Mouse (Mus musculus): ENCODE measurements around the gene Adpgk.
A peak's percentile ranks its signal among the peaks of the same experiment; 100 is the strongest.

Gene Adpgk

GRCm38 (mm10) chr9:59290957-59291687 is at the start of gene Adpgk:
TSS of gene Adpgk (plus strand) at chr9:59291558.
- peak; percentile 99 for DNase-seq (ENCODE audit: low spot score)

- DNase-seq (ENCODE audit: low spot score): no peak
Observed at GRCm38 (mm10) chr9:59245181-59245580, 46.2 kb upstream of the Adpgk start.

- no peak for DNase-seq (ENCODE audit: low spot score)
Observed at GRCm38 (mm10) chr9:59246456-59247029, 44.8 kb upstream of the Adpgk start.

- DNase-seq (ENCODE audit: low spot score): no peak
Observed at GRCm38 (mm10) chr9:59249359-59249758, 42.0 kb upstream of the Adpgk start.

- no peak for DNase-seq (ENCODE audit: low spot score)
Observed at GRCm38 (mm10) chr9:59250272-59250671, 41.1 kb upstream of the Adpgk start.

- DNase-seq (ENCODE audit: low spot score): no peak
Observed at GRCm38 (mm10) chr9:59254716-59255421, 36.5 kb upstream of the Adpgk start.

- no peak for DNase-seq (ENCODE audit: low spot score)
Observed at GRCm38 (mm10) chr9:59259806-59260454, 31.4 kb upstream of the Adpgk start.

- no peak for DNase-seq (ENCODE audit: low spot score)
Observed at GRCm38 (mm10) chr9:59266332-59266731, 25.0 kb upstream of the Adpgk start.

- no peak for DNase-seq (ENCODE audit: low spot score)
Observed at GRCm38 (mm10) chr9:59269728-59270127, 21.6 kb upstream of the Adpgk start.

GRCm38 (mm10) chr9:59271081-59271480 is 20.3 kb upstream of the Adpgk start:
- DNase-seq (ENCODE audit: low spot score): no peak

- no peak for DNase-seq (ENCODE audit: low spot score)
Observed at GRCm38 (mm10) chr9:59271711-59272110, 19.6 kb upstream of the Adpgk start.

- DNase-seq (ENCODE audit: low spot score): no peak
Observed at GRCm38 (mm10) chr9:59273199-59273598, 18.2 kb upstream of the Adpgk start.

- DNase-seq (ENCODE audit: low spot score): no peak
Observed at GRCm38 (mm10) chr9:59274846-59275455, 16.4 kb upstream of the Adpgk start.

GRCm38 (mm10) chr9:59278199-59278598 is 13.2 kb upstream of the Adpgk start:
- DNase-seq (ENCODE audit: low spot score): no peak

- no peak for DNase-seq (ENCODE audit: low spot score)
Observed at GRCm38 (mm10) chr9:59278694-59279093, 12.7 kb upstream of the Adpgk start.

GRCm38 (mm10) chr9:59280888-59281287 is 10.5 kb upstream of the Adpgk start:
- no peak for DNase-seq (ENCODE audit: low spot score)

- DNase-seq (ENCODE audit: low spot score): peak; percentile 71
Observed at GRCm38 (mm10) chr9:59281871-59282682, 9.3 kb upstream of the Adpgk start.

- no peak for DNase-seq (ENCODE audit: low spot score)
Observed at GRCm38 (mm10) chr9:59282683-59282986, 8.7 kb upstream of the Adpgk start.

- DNase-seq (ENCODE audit: low spot score): no peak
Observed at GRCm38 (mm10) chr9:59285614-59286013, 5.7 kb upstream of the Adpgk start.

- DNase-seq (ENCODE audit: low spot score): no peak
Observed at GRCm38 (mm10) chr9:59288058-59288457, 3.3 kb upstream of the Adpgk start.

GRCm38 (mm10) chr9:59288685-59289410 is 2.5 kb upstream of the Adpgk start:
- DNase-seq (ENCODE audit: low spot score): no peak
